Mouse (Mus musculus) retina, postnatal 7 days (tissue): ENCODE measurements around the gene Qrich2.
"Not testable (repeated sequence)": the region's sequence is repeated elsewhere in the genome, so short reads cannot be mapped to it uniquely, and the experiment has no call there.

Source experiments
- DNase-seq: peaks from one replicate; pipeline ENCODE4 v3.0.0-alpha.2; 2012; ENCODE audit warnings: low read depth, low spot score

The Qrich2 gene

GRCm38 (mm10) chr11:116489771-116490231 is 23.8 kb upstream of the Qrich2 start:
- no peak for DNase-seq

- no peak for DNase-seq
Measured at GRCm38 (mm10) chr11:116488693-116489375, 22.8 kb upstream of the Qrich2 start.

- DNase-seq: no peak
Measured at GRCm38 (mm10) chr11:116488207-116488606, 22.2 kb upstream of the Qrich2 start.

GRCm38 (mm10) chr11:116484261-116484660 is 18.2 kb upstream of the Qrich2 start:
- DNase-seq: no peak

GRCm38 (mm10) chr11:116481776-116482175 is 15.7 kb upstream of the Qrich2 start:
- DNase-seq: no peak

GRCm38 (mm10) chr11:116480975-116481374 is 14.9 kb upstream of the Qrich2 start:
- DNase-seq: no peak

- no peak for DNase-seq
Measured at GRCm38 (mm10) chr11:116479832-116480231, 13.8 kb upstream of the Qrich2 start.

GRCm38 (mm10) chr11:116478978-116479377 is 12.9 kb upstream of the Qrich2 start:
- DNase-seq: no peak

- no peak for DNase-seq
Measured at GRCm38 (mm10) chr11:116477160-116477759, 11.2 kb upstream of the Qrich2 start.

GRCm38 (mm10) chr11:116476696-116477095 is 10.7 kb upstream of the Qrich2 start:
- no peak for DNase-seq

GRCm38 (mm10) chr11:116476041-116476440 is 10.0 kb upstream of the Qrich2 start:
- DNase-seq: no peak

- DNase-seq: no peak
Measured at GRCm38 (mm10) chr11:116472275-116472674, 6.2 kb upstream of the Qrich2 start.

- no peak for DNase-seq
Measured at GRCm38 (mm10) chr11:116470896-116471295, 4.9 kb upstream of the Qrich2 start.

GRCm38 (mm10) chr11:116470249-116470648 is 4.2 kb upstream of the Qrich2 start:
- DNase-seq: no peak

- not testable (repeated sequence) for DNase-seq
Measured at GRCm38 (mm10) chr11:116468338-116468737, 2.3 kb upstream of the Qrich2 start.

- peak; percentile 80 for DNase-seq
Measured at GRCm38 (mm10) chr11:116463833-116464232, 2.2 kb downstream of the Qrich2 start.

GRCm38 (mm10) chr11:116463338-116463737 is 2.7 kb downstream of the Qrich2 start:
- DNase-seq: no peak

GRCm38 (mm10) chr11:116459786-116460185 is 6.3 kb downstream of the Qrich2 start:
- no peak for DNase-seq

- DNase-seq: no peak
Measured at GRCm38 (mm10) chr11:116456234-116456633, 9.8 kb downstream of the Qrich2 start.

- DNase-seq: no peak
Measured at GRCm38 (mm10) chr11:116453889-116454288, 12.2 kb downstream of the Qrich2 start.

- DNase-seq: no peak
Measured at GRCm38 (mm10) chr11:116449341-116449740, 16.7 kb downstream of the Qrich2 start.

GRCm38 (mm10) chr11:116447822-116448221 is 18.2 kb downstream of the Qrich2 start:
- no peak for DNase-seq

- no peak for DNase-seq
Measured at GRCm38 (mm10) chr11:116446308-116446887, 19.6 kb downstream of the Qrich2 start.
